Mouse (Mus musculus): ENCODE results near the gene Rsph3b.

Gene Rsph3b

DNA sequence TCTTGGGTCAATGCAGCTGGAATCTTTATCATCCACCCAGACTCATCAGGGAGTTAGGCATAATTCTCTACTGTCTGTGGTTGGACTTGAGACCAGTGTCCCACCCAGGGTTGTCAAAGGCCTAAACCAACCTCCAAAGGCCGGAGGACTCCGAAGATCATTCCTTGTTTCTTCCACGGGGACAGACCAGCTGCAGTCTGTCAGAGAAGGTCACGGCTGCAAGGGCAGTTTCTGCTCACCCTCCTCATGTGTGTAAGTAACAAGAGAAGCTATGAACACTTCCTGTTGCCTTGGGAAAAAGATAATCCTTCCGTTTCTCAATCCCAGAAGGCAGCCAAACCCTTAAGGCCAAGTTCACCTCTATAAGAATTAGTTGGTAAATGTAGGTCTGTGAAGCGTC is 85.0 kb downstream of the Rsph3b start:
- DNase-seq (ENCODE audit: low spot score in 2 of 2), result no peak

DNA sequence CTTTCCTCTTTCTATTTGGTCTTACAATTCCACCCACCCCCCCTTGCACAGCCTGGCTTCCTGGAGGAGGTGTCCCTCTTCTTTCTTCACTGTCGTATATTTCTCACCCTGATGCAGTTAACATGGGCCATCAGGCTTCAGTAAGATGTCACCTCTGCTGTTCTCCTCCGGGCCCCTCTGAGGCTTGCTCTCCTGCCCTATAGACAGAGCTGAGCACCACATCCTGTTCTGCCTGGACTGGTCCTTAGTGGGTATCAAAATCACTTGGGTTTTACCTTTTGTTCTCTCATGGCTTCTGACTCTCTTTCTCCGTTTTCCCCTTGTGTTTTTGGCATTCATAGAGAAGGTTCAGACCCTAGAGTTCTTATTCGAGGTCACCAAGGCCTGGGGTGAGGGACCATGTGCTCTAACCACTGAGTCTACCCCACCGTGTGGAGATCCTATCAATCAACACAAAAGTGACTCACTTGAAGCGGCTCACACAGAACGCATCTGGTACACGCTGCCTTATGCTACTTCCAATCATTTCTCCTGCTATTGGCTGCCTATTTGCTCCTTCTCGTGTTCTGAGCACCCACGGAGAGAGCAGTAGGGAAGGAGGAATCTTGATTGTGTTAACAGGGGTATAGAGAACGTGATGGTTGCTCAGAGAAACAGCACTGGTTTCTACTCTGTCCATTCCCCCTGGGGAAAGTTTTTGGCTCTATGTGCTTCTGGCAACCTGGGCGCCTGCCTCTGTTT is 86.3 kb downstream of the Rsph3b start:
- DNase-seq (ENCODE audit: low spot score in 2 of 2), result no peak

DNA sequence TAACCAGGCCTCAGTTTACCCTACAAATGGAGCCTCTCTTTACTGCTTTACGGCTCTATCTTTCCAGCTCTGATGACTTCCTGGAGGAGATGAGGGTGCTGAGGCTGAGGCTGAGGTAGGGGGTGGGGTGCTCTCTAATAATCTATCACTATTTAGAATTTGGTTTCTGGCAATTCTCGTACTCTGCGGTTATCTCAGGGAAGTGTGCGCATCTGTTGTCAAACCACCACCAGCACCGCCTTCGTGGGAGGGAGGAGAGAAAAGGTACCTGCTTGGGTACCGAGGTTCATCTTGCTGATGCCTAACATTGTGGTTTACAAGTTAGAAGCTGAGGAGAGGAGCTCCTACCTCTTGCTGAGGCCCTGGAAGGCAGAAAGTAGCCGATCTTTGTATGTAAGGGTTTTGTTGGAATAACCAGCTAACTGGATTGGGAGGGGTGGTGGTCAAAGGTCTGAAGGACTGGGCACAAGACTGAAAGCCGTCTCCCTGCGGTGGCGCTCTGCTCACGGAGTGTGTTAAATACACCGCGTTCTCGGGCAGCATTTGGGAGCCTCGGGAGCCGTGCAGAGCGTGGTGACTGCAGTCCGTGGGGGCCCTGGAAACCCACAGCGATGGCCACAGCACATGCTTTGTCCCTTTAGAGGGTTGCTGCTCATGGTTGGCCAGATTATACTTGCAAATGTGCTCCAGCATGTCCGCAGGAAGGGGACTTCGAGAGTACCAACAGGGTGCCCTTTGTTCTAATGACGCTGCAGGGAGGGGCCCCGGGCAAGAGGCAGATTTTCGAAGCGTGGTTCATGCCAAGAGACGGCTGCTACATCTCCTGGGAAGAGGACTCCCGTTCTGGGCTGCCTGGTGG is 87.1 kb downstream of the Rsph3b start:
- DNase-seq (ENCODE audit: low spot score in 2 of 2), result peak; percentile 41 to 66

GRCm38 (mm10) chr17:6860491-6860897 is 88.0 kb downstream of the Rsph3b start:
- DNase-seq (ENCODE audit: low spot score in 2 of 2), result peak in 1 of 2 experiments; percentile 26

GRCm38 (mm10) chr17:6860067-6860466 is 88.4 kb downstream of the Rsph3b start:
- DNase-seq (ENCODE audit: low spot score in 2 of 2), result no peak

Measured in frontal cortex, postnatal 14 days (tissue).